Mouse (Mus musculus) urinary bladder, postnatal 25 days (tissue): ENCODE results near the gene Slamf6.
"Not testable (repeated sequence)": the region's sequence is repeated elsewhere in the genome, so short reads cannot be mapped to it uniquely, and the experiment has no call there.

Experiments
- DNase-seq: peaks from one replicate; pipeline ENCODE4 v3.0.0; 2022; ENCODE audit warnings: low spot score

The Slamf6 gene

DNA sequence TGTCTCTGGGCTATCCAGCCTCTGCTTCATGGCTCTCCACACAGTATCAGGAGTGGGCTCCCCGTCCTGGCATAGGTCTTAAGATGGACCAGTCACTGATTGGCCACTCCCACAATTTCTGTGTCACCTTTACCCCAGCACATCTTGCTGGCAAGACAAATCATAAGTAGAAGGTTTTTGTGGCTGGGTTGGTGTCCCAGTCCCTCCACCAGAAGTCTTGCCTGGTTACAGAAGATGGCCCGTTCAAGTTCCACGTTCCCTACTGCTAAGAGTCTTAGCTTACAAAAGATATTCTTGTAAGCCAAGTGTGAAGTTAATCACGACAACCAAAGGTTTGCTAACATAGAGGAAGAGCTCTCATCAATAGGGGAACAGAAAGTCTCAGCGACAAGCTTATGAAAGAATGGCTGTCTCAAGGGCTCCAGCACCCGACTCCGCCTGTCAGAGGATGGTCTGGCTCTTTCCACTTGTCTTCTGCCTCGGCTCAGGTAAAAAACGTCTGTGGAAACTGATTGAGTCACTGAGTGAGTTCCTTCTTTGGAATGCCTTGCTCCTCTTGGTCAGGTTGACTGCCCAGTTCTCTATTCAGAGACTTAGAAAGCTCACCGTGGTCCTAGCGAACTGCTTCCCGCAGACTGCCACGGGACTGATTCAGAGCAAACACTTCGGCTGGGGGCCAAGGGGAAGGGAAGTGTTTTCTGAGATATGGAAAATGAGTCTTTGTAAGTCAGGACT lies at the start of gene Slamf6:
Gene Slamf6 (plus strand): TSS at position 211 of the 735 bp plus-strand sequence.
- DNase-seq, result no peak

DNA sequence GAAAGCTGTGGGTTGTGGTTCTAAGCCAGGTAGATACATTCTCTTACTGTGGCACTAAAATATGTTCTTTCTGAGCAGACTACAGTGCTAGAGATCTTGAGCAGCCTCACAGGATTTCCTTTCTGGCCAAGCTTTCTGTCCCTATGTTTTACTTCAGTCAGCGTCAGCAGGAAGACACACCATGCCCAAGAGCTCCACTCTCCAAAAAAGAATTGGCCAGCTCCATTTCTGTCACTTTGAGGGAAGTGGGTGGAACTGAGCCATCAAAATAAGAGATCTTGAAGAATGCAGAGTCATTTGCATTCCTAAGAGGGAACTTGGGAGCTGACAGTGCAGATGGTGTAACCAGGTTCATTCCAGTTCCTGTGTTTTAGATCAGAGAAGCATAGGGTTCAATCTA lies 30.3 kb upstream of the Slamf6 start:
- DNase-seq, result no peak

- not testable (repeated sequence) for DNase-seq
Observed at GRCm38 (mm10) chr1:171895364-171895763, 22.0 kb upstream of the Slamf6 start, which contains the start of gene Gm10521. TSS of gene Gm10521 (plus strand) at chr1:171895664.

DNA sequence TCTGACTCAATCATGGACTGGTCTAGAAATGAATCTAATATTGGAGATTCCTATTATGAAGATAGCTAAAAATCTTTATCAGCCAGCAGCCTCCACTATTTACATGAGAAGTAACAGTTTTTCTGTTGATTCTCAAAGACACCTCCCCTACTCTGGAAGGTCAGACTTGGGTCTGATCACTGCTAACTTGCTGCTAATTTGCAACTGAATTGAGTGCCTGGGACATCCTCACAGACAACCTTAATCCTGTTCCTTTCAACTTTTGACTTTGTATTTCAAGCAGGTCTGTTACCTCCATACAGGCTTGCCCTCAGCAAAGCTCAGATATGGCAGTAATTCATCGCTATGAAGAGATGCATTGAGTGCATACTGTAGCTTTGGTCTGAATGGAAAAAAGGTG lies 13.3 kb upstream of the Slamf6 start:
- DNase-seq, result no peak

DNA sequence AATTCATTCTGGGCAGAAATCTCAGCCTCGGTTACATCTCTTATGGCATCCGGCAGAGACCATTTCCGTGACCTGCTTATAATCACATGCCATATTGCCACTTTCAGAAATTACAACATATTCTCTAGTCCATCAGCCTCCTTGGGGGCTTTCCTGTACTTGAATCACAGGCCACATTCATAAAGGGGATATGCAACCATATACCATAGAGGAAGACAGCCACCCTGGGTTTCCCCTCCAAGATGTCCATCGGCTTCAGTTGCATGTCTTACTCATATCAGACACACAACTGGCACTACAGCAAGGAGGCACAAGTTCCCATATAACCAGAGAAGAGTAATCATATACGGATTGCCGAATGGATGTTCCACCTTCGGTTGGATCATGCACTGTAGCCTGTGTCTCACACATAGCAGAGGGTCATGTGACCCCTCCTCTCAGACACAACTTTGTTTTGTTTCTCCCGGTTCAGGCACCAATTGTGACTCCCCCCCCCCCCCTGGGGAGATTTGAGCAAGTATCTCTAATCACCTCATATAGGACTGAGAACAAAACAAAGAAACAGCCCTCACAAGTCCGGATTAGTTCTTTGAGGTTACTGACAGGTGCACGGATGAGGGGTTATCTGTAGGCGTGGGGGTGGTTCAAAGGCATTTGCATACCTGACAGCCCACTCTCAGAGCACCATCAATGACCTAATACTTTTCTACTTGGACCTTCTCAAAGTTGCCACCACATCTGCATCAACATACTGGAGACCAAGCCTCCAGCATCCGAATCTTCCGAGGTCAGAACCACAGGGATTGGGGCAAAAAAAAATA lies 1.5 kb upstream of the Slamf6 start:
- DNase-seq, result no peak

DNA sequence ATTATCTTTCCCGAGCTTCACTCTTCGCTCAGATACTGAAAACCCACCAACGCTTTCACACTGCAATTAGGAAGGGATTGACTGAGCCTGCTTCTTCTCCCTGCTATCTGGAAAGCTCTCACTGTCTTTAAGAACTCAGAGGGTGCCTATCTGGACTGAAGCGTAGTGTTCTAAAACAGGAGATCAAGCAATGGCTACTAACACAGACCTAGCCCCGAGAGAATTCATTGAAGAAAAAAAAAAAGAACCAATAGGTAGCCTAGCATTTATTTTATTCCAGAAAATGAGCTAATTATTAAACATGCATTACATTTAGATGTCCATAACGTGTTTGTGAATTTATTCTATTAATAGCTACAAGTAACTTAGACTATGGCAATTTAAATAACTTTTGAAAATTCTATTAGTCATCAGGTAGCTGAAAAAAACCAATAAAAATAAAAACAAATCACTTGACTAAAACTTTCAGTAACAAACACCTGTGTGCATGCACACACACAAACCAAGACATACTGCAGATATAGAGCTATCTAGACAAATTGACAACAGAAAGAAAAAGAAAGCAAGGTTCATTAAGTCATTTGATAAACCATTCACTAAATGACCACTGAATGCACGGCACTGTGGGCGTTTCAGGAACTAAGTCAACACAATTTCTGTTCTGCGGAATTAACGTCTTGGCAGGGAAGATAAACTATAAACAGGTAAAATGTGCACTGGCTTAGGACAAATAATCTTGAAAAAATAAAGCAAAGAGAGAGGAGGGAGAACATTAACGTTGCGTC lies 1.0 kb downstream of the Slamf6 start:
- DNase-seq, result no peak

- DNase-seq, result no peak
Observed at GRCm38 (mm10) chr1:171919193-171919592, 1.9 kb downstream of the Slamf6 start.

- DNase-seq, result no peak
Observed at GRCm38 (mm10) chr1:171919901-171920510, 2.7 kb downstream of the Slamf6 start.

- no peak for DNase-seq
Observed at GRCm38 (mm10) chr1:171920989-171921621, 3.8 kb downstream of the Slamf6 start.

DNA sequence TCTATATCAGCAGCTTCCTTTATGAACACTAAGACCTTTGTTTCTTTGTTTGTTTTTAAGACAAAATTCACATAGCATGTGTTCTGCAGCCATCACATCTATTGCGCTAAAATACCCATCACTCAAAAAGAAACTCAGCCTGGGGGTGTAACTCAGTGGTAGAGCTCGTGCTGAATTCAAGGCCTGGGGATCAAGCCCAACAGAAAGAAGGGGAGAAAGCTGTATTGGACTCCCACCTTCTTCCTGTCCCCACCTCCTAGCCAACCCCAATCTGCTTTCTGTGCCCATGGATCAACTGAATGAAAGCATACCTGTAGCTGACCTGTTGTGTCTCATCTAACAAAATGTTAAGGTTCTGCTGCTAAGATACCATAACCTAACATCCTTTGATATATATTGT lies 4.3 kb downstream of the Slamf6 start:
- DNase-seq, result no peak

DNA sequence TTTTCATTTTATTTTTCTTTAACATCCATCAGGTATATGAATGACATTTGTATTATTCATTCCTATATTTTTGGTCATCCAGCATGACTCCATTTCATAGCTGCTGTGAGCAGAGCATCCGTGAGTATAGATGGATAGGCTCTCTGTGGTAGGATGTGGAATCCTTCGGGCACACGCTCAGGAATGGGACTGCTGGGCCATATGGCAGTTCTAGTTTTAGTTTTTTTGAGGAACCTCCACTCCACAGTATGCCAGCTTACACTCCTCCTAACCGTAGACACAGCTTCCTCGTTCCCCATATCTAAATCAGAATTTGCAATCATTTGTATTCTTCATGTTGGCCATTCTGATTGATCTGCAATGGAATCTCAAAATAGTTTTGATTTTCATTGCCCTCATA lies 5.5 kb downstream of the Slamf6 start:
- DNase-seq, result no peak

DNA sequence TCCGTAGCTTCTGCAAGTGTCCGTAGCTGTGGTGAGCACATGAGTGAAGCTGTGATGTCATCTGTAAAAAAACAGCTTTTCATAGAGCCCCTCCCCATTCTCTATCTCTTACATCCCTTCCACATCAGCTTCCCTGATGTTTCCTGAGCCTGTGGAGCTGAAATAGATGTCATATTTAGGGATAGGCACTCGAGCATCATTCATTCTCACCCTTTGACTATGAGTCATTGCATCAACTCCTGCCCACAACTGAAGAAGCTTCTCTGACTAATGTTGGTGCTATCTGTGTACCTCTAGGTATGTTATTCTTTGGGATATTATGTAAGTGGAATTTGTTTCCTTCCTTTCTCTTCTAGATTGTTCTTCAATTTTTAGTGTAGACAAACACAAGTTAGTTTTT lies 7.6 kb downstream of the Slamf6 start:
- DNase-seq, result no peak

DNA sequence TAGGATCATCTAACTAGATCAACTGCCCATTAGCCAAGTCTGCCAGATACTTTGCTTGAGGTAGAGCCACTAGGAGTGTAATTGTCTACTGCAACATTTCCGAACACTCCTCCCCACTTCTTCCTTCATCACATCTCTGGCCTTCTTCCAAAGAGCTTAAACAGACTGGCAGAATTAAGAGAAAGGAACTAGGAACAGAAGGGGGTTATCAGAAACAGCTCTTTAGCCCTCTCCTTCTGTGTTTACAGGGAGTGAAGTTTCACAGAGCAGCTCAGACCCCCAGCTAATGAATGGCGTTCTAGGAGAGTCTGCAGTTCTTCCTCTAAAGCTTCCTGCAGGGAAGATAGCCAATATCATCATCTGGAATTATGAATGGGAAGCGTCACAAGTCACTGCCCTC lies 16.5 kb downstream of the Slamf6 start:
- DNase-seq, result no peak

GRCm38 (mm10) chr1:171938952-171939948 lies 21.9 kb downstream of the Slamf6 start:
- DNase-seq, result no peak

- no peak for DNase-seq
Observed at GRCm38 (mm10) chr1:171940626-171941025, 23.3 kb downstream of the Slamf6 start.

DNA sequence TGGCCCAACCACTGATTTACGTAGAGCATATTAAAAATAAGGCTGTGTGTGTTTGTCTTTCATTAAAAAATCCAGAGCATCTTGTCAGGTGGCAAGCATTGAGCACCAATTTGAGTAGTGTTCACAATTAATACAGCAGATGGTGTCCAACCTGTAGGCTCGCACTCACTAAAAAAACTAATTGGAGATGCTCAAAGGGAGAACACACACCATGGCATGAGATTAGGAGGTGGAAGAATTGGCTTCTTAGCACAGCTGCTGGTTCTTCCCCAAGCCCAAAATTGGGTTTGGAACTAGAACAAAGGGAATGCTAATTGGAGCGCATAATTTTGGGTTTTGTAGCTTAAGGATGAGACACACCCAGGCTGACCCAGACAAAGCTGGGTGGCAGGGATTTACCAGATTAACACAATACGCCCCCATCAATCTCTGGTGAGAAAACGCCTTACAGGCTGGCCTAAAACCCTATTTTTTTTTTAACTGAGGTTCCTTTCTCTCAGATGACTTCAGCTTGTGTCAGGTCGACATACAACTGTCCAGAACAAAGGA lies 29.2 kb downstream of the Slamf6 start:
- no peak for DNase-seq

- no peak for DNase-seq
Observed at GRCm38 (mm10) chr1:171948161-171948945, 31.0 kb downstream of the Slamf6 start.

DNA sequence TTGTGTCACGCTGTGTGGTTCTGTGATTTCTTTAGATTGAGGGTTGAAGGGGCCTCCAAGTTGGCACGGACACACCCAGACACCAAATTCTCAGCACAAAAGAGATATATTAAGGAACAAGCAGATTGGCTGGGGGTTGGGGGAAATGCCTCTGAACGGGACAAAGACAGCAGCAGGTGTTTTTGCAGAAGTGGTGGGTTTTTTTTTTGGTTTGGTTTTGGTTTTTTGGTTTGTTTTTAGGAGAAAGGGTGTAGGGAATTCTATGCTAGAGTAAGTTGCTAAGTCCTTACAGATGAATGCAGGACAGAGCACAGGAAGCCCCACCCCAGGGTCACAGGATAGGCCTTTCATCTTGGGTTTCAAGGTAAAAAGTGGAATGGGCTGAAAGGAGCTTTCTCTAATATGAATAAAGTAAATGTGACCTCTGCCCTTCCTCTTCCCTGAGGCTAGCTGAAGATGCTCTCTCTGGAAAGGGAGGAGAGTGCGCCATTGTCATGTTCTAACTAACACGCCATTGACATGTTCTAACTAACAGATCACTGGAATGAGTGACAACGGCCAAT lies 31.7 kb downstream of the Slamf6 start:
- no peak for DNase-seq

- DNase-seq, result no peak
Observed at GRCm38 (mm10) chr1:171955071-171955470, 37.8 kb downstream of the Slamf6 start.
